Mouse (Mus musculus) ES-E14 (cell line): Measurements from ENCODE around the gene Rab9b.

ENCODE experiments used
- CHD2 ChIP-seq: IDR thresholded peaks from 2 replicates; pipeline ENCODE4 v1.6.1; 2014; ENCODE audit warnings: mild to moderate bottlenecking, low read depth, low read length, inconsistent platforms
- HCFC1 ChIP-seq: IDR thresholded peaks from 2 replicates; pipeline ENCODE4 v1.6.1; 2012; ENCODE audit warnings: low read length, inconsistent platforms, borderline replicate concordance; ENCODE audit not compliant: insufficient read depth
- MAFK ChIP-seq: IDR thresholded peaks from 2 replicates; pipeline ENCODE4 v1.6.1; 2014; ENCODE audit warnings: mild to moderate bottlenecking, low read depth, low read length, inconsistent platforms; ENCODE audit not compliant: insufficient read depth
- ZC3H11A ChIP-seq: IDR thresholded peaks from 2 replicates; pipeline ENCODE4 v1.6.1; 2012; ENCODE audit warnings: low read depth, mild to moderate bottlenecking, inconsistent platforms, low read length, borderline replicate concordance
- ZNF384 ChIP-seq: IDR thresholded peaks from 2 replicates; pipeline ENCODE4 v1.6.1; 2012; ENCODE audit warnings: low read depth, low read length, inconsistent platforms

- peak; percentile 30; the same call in 1 of the 2 replicates for TF ChIP-seq ZC3H11A
- TF ChIP-seq CHD2: no peak
- TF ChIP-seq HCFC1: no peak
- TF ChIP-seq ZNF384: no peak
- no peak for TF ChIP-seq MAFK
Observed at GRCm38 (mm10) chrX:136850300-136850699, 18.3 kb downstream of the Rab9b start.
